Mouse (Mus musculus) kidney, embryonic 16.5 days (tissue): ENCODE results near the gene Cdk14. TPM values are rescaled to one million over a fixed set of nuclear protein-coding genes. Genes with fewer than 3 reads are reported as not detected.

ENCODE experiments used
- ATAC-seq: fragments of 200-750 bp; cut with Nextera tagmentation; 2 replicates; pipeline ENCODE4 v1.8.0; 2017; ENCODE audit warnings: moderate TSS enrichment; ENCODE audit not compliant: low FRiP score, low TSS enrichment
- H3K27ac ChIP-seq: fragments of 300-500 bp; sonication (generic); 2 replicates; pipeline ENCODE4 v1.5.1; 2014; ENCODE audit warnings: low read length
- H3K27me3 ChIP-seq: fragments of 300-500 bp; sonication (generic); 2 replicates; pipeline ENCODE4 v1.6.1; 2014; ENCODE audit warnings: low read length, control low read depth, mixed read lengths; ENCODE audit not compliant: insufficient read depth
- H3K36me3 ChIP-seq: fragments of 300-500 bp; sonication (generic); 2 replicates; pipeline ENCODE4 v1.6.1; 2014; ENCODE audit warnings: low read length, control low read depth, mixed read lengths; ENCODE audit not compliant: insufficient read depth
- H3K4me1 ChIP-seq: fragments of 300-500 bp; sonication (generic); 2 replicates; pipeline ENCODE4 v1.6.1; 2014; ENCODE audit warnings: low read length, control low read depth, mixed read lengths; ENCODE audit not compliant: insufficient read depth
- H3K4me2 ChIP-seq: fragments of 300-500 bp; sonication (generic); replicated peaks from 2 replicates; pipeline ENCODE4 v1.6.1; 2014; ENCODE audit warnings: low read depth, low read length
- H3K4me3 ChIP-seq: fragments of 300-500 bp; sonication (generic); 2 replicates; pipeline ENCODE4 v1.5.1; 2014; ENCODE audit warnings: mild to moderate bottlenecking, low read length
- H3K9ac ChIP-seq: fragments of 300-500 bp; sonication (generic); replicated peaks from 2 replicates; pipeline ENCODE4 v1.6.1; 2014; ENCODE audit warnings: low read length
- H3K9me3 ChIP-seq: fragments of 300-500 bp; sonication (generic); 2 replicates; pipeline ENCODE4 v1.6.1; 2016; ENCODE audit warnings: low read length, control low read depth
- WGBS: fragments of 180-500 bp; shearing (Covaris S2); extraction: QIAGEN DNeasy Blood & Tissue Kit; methylation state at CpG from one replicate; pipeline ENCODE4 v1.1.7; 2014; 5-methylcytosine and 5-hydroxymethylcytosine counted together
- polyA plus RNA-seq: library from polyadenylated mRNA; unstranded; fragments of >200 nt; fragmentation: Nextera tagmentation; extraction: Ambion mirVana; gene quantifications from 2 replicates; pipeline ENCODE4 v1.2.1, GENCODE M21; 2015

Gene Cdk14
- 10.2 and 11.4 TPM in 2 replicates for polyA plus RNA-seq

DNA sequence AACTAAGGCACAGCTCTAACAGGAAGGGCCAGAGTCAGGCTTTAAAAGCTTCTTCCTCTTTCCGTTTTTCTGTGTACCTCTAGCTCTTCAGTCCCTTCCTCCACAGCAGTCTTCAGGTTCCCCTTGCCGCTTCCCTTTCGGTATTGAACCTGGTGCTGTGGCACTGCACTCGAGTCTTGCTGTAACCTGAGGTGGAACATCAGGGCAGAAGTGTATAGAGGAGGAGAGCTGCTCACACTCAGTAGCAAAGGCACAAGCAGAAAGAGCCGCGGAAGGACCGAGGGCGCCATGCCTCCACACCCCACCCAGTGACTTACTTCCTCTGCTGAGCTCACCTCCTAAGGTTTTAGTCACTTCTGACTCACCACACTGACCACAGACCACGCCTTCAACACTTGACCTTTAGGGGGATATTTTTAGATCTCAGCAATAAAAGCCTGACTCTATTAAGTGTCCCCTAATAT lies at the start of gene Cdk14:
Cdk14 (minus strand) TSS at position 321 of the 464 bp plus-strand sequence.
- no peak for ATAC-seq
- Histone ChIP-seq H3K4me2 (no peak within 1 kb of the TSS), H3K9ac (no peak within 1 kb of the TSS), H3K36me3 (no peaks in the 10 kb centered on the region), H3K9me3 (no peaks in the 10 kb centered on the region), H3K4me1 (no peaks in the 10 kb centered on the region), H3K27ac (no peak within 1 kb of the TSS), H3K4me3 (no peak within 1 kb of the TSS), H3K27me3 (no peaks in the 10 kb centered on the region)
- WGBS: 83% methylated on average over 9 of the region's 9 CpGs

DNA sequence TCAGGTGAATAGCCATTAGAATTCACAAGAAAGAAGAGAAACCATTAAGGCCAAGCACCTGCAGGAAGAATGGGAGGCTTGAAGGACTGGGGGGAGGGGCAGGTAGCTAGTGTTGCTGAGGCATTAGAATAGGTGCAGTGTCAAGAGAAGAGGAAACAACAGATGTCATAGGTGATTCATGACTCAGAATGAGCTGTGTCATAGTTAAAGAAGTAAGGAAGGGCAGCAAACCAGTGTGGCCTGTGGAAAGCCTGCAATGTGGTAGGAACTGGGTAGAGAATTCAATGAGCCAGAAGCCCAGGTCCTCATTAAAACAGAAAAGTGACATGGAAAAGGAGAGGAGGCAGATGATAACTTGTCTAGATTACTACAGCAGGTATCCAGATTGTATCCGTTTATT lies 45.1 kb upstream of the Cdk14 start:
- H3K27ac ChIP-seq: no peak overlapping the region
- ATAC-seq: no peak
- H3K36me3 ChIP-seq: no peaks in the 10 kb centered on the region
- H3K27me3 ChIP-seq: no peaks in the 10 kb centered on the region
- 83% methylated on average over 1 of the region's 1 CpGs for WGBS
- H3K4me3 ChIP-seq: no peak overlapping the region
- no peaks in the 10 kb centered on the region for H3K4me1 ChIP-seq
- H3K4me2 ChIP-seq: no peak overlapping the region
- H3K9me3 ChIP-seq: no peaks in the 10 kb centered on the region
- H3K9ac ChIP-seq: no peak overlapping the region

DNA sequence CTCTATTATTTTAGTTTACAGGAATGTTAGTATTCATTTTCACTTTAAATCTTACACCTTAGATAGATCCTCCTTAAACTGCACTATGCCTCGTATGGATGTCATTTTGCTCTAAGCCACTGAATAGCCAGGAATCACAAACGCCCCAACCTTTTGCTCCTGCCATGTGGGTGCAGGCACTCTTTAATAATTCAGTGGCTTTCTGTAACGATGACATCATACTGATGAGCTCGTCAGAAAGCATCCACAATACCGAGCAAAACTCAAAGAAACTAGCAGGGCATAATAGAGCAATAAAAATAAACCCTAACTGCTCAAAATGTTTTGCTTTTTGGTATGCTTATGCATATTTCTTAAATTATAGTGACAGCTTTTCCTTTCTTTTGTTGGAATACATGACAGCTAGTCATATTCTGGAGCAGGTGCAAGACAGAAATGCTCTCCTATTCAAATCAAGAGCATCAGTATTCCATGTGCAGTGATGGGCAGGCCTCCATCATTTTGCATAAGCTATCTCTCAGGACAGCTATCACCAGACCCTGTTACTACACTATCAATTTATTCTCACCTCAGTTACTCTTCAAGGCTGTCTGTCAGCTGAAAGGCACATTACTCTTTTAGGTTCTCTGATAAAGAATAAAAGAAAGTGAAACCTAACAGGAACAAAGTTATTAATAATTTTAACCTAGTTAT lies 11.8 kb upstream of the Cdk14 start:
- 68% methylated on average over 5 of the region's 5 CpGs for WGBS
- H3K4me3 ChIP-seq: no peak overlapping the region
- H3K27ac ChIP-seq: no peak overlapping the region
- no peaks in the 10 kb centered on the region for H3K4me1 ChIP-seq
- no peaks in the 10 kb centered on the region for H3K36me3 ChIP-seq
- no peak for ATAC-seq
- H3K9me3 ChIP-seq: no peaks in the 10 kb centered on the region
- H3K4me2 ChIP-seq: no peak overlapping the region
- H3K27me3 ChIP-seq: no peaks in the 10 kb centered on the region
- H3K9ac ChIP-seq: no peak overlapping the region

DNA sequence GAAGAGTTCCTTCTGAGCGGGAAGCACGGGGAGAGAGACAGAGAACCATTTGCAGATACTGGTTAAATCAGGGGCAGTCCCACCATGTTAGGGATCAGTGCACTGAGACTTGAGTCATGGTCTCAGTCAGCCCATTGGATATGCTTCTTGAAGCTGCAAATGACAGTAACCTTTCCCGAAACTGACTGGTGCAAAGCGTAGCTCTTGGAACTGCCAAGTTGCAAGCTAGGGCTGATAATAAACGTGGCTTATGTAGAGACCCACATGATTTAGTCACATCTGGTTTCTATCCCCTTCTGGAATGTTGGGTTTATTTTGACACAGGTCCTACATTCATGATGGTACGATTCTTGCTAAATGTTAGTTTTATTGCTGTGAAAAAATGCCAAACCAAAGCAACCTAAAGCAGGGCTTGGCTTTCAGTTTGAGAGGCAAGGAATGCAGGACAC lies 3.6 kb upstream of the Cdk14 start:
- H3K9ac ChIP-seq: no peak overlapping the region
- WGBS: 75% methylated on average over 6 of the region's 6 CpGs
- H3K27ac ChIP-seq: no peak overlapping the region
- H3K4me3 ChIP-seq: no peak overlapping the region
- no peak overlapping the region for H3K4me2 ChIP-seq
- H3K36me3 ChIP-seq: no peaks in the 10 kb centered on the region
- H3K27me3 ChIP-seq: no peaks in the 10 kb centered on the region
- H3K4me1 ChIP-seq: no peaks in the 10 kb centered on the region
- H3K9me3 ChIP-seq: no peaks in the 10 kb centered on the region
- no peak for ATAC-seq

DNA sequence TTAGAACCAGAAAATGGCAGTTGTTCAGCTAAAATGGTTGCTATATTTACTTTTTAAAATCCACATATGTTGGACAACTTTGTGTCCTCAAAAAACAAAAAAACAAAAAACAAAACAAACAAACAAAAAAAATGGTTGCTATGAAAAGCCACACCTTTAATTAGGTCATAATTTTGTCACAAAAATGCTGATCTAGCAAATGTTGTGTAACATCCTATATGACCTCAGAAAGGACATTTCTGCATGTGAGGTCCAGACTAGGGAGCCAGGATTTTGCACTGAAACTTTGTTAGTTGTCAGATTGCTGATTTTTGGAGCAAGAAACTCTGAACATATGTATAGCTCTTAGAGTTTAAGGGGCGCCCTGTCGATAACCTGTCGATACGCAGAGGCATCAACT lies 3.0 kb upstream of the Cdk14 start:
- H3K4me3 ChIP-seq: no peak overlapping the region
- H3K4me1 ChIP-seq: no peaks in the 10 kb centered on the region
- H3K36me3 ChIP-seq: no peaks in the 10 kb centered on the region
- H3K27ac ChIP-seq: no peak overlapping the region
- no peak for ATAC-seq
- no peak overlapping the region for H3K4me2 ChIP-seq
- H3K9ac ChIP-seq: no peak overlapping the region
- 95% methylated on average over 4 of the region's 4 CpGs for WGBS
- no peaks in the 10 kb centered on the region for H3K9me3 ChIP-seq
- H3K27me3 ChIP-seq: no peaks in the 10 kb centered on the region

DNA sequence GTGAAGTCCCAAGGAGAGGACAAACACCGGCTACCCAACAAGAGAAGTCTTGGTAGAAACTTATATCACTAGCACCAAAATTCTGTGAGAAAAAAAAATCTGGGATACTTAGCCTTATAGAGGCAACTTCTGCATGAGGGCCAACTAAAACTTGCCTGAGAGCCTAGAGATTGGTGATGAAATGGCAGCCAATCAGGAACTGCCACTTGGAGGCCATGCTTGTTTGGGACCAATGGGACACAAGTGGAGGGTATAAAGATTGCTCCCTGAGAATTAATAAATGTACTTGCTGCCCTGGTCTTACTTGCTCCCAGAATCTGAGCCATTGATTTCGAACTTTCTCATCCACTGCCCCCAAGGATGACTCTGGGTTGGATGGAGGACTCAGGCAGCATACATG lies 1.3 kb upstream of the Cdk14 start:
- no peak overlapping the region for H3K4me3 ChIP-seq
- H3K27ac ChIP-seq: no peak overlapping the region
- ATAC-seq: no peak
- no peaks in the 10 kb centered on the region for H3K27me3 ChIP-seq
- no peaks in the 10 kb centered on the region for H3K9me3 ChIP-seq
- H3K4me2 ChIP-seq: no peak overlapping the region
- 97% methylated on average over 2 of the region's 2 CpGs for WGBS
- H3K4me1 ChIP-seq: no peaks in the 10 kb centered on the region
- H3K36me3 ChIP-seq: no peaks in the 10 kb centered on the region
- H3K9ac ChIP-seq: no peak overlapping the region

DNA sequence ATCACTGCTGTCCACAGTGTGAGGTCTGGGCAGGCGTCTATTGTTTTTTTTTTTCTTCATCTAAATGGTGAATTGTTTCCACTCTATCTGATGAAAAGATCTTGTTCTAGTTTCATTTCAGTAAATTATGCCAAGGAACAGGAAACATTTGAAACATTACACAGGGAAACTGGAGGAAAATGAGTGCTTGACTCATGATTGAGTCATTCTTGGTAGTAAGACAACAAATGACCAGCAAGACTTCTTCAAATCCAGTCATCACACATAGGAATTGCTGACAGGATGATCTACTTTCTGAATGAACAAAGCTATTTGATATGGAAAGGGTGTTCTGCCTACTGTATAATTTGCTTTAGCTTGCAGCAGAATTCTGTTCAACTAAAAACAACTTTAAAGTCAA lies 859 bp downstream of the Cdk14 start:
- Histone ChIP-seq H3K36me3 (no peaks in the 10 kb centered on the region), H3K9me3 (no peaks in the 10 kb centered on the region), H3K27me3 (no peaks in the 10 kb centered on the region), H3K9ac (no peak overlapping the region), H3K4me3 (no peak overlapping the region), H3K27ac (no peak overlapping the region), H3K4me1 (no peaks in the 10 kb centered on the region), H3K4me2 (no peak overlapping the region)
- 60% methylated on average over 1 of the region's 1 CpGs for WGBS
- ATAC-seq: no peak

DNA sequence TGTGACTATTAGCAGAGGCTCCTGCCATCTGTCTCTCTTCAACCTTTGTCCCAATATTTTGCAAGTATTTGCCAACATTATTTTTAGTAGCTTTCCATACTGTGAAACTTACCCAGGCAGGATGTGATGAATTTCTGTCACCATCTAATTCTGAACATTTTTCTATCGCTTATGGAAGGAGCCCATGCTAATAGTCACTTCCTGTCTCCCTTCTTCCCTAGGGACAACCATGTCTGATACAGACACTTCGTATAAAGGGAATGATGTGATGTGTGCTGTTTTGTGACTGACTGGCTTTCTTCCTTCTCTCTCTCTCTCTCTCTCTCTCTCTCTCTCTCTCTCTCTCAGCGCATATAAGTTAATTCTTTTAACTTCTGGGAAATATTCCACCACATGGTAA lies 5.3 kb downstream of the Cdk14 start:
- Histone ChIP-seq H3K4me2 (no peak overlapping the region), H3K36me3 (no peaks in the 10 kb centered on the region), H3K27me3 (no peaks in the 10 kb centered on the region), H3K27ac (no peak overlapping the region), H3K9me3 (no peaks in the 10 kb centered on the region), H3K4me3 (no peak overlapping the region), H3K9ac (no peak overlapping the region), H3K4me1 (no peaks in the 10 kb centered on the region)
- no peak for ATAC-seq
- 60% methylated on average over 3 of the region's 3 CpGs for WGBS

DNA sequence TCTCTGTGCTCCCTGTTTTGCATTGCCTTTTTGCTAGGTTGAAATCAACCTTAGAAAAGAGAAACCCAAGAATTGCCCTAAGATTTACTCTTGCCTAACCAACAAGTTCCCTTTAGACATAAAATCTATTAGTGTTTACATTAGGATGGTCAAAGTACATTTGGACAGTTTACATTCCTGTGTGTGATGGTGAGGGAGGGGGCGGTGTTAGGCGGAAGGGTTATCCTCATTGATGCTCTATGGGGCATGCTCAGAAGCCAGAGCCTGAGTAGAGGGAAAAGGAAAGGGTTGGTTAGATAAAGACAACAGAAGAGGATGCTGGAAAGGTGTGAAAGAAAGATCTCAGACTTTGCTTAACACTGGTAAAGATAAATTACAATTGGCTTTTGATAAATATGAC lies 8.2 kb downstream of the Cdk14 start:
- Histone ChIP-seq H3K36me3 (no peaks in the 10 kb centered on the region), H3K4me2 (no peak overlapping the region), H3K4me3 (no peak overlapping the region), H3K4me1 (no peaks in the 10 kb centered on the region), H3K9me3 (no peaks in the 10 kb centered on the region), H3K9ac (no peak overlapping the region), H3K27me3 (no peaks in the 10 kb centered on the region), H3K27ac (no peak overlapping the region)
- WGBS: 97% methylated on average over 2 of the region's 2 CpGs
- ATAC-seq: no peak

DNA sequence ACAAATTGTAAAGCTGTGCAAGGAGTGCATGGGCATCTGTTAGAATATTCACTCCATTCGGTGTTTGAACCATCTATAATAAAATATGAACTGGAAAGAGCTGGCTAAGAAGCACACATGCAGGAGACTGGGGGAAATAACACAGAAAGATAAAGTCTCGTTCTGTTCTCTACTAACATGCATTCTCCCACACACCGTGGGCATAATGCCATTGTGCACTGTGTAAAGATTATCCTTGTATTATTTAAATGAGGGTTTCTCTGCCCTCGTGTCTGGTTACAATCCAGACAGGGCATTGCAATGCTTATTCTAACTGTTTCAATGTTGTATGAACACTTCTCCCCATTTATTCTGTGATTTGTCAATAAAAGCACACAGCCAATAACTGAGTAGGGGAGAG lies 18.1 kb downstream of the Cdk14 start:
- Histone ChIP-seq H3K4me2 (no peak overlapping the region), H3K4me1 (no peaks in the 10 kb centered on the region), H3K36me3 (no peaks in the 10 kb centered on the region), H3K27me3 (no peaks in the 10 kb centered on the region), H3K9me3 (no peaks in the 10 kb centered on the region), H3K9ac (no peak overlapping the region), H3K4me3 (no peak overlapping the region), H3K27ac (no peak overlapping the region)
- ATAC-seq: no peak
- WGBS: 75% methylated on average over 4 of the region's 4 CpGs
